Mouse (Mus musculus) adrenal gland, adult 18-20 months (tissue): Measurements from ENCODE around the gene Gm47995. TPM values are rescaled to one million over a fixed set of nuclear protein-coding genes. Genes with fewer than 3 reads are reported as not detected.
"Not testable (repeated sequence)": the region's sequence is repeated elsewhere in the genome, so short reads cannot be mapped to it uniquely, and the experiment has no call there.

ENCODE experiments used
- DNase-seq, 2 experiments: peaks; one replicate each; pipeline ENCODE4 v3.0.0; 2021 to 2022; ENCODE audit warnings: low spot score in 2 of 2
- total RNA-seq, 2 experiments: library from RNA; stranded (reverse); gene quantifications; 1 replicate in 1 of 2; 2 replicates in 1 of 2; pipeline ENCODE4 v1.2.3; 2021

The Gm47995 gene
- total RNA-seq, 2 experiments from 2014 or later, result not detected

- not testable (repeated sequence) for DNase-seq
These were observed 12.1 kb upstream of the Gm47995 start for GRCm38 (mm10) chr1:151186186-151186585.

GRCm38 (mm10) chr1:151186879-151187424 lies 11.3 kb upstream of the Gm47995 start:
- not testable (repeated sequence) for DNase-seq

GRCm38 (mm10) chr1:151188469-151188868 lies 9.8 kb upstream of the Gm47995 start:
- no peak for DNase-seq

- DNase-seq, result not testable (repeated sequence)
These were observed 6.2 kb upstream of the Gm47995 start, which contains the start of gene Gm8947 for GRCm38 (mm10) chr1:151192075-151192474. Gm8947 (plus strand) TSS chr1:151192376.

GRCm38 (mm10) chr1:151192739-151193138 lies 5.5 kb upstream of the Gm47995 start:
- DNase-seq, result not testable (repeated sequence)

- DNase-seq, result not testable (repeated sequence)
These were observed 2.3 kb upstream of the Gm47995 start for GRCm38 (mm10) chr1:151195986-151196385.

GRCm38 (mm10) chr1:151196690-151197089 lies 1.6 kb upstream of the Gm47995 start:
- not testable (repeated sequence) for DNase-seq

GRCm38 (mm10) chr1:151200620-151201019 lies 2.4 kb downstream of the Gm47995 start:
- DNase-seq, result not testable (repeated sequence)

- not testable (repeated sequence) for DNase-seq
These were observed 4.5 kb downstream of the Gm47995 start for GRCm38 (mm10) chr1:151202771-151203170.

- not testable (repeated sequence) for DNase-seq
These were observed 5.6 kb downstream of the Gm47995 start, which contains the start of gene 3110040M04Rik for GRCm38 (mm10) chr1:151203818-151204217. 3110040M04Rik (plus strand) TSS chr1:151204121.

- DNase-seq, result not testable (repeated sequence)
These were observed 10.2 kb downstream of the Gm47995 start for GRCm38 (mm10) chr1:151208493-151208892.

GRCm38 (mm10) chr1:151208944-151209343 lies 10.7 kb downstream of the Gm47995 start:
- DNase-seq, result not testable (repeated sequence)

GRCm38 (mm10) chr1:151209824-151210355 lies 11.6 kb downstream of the Gm47995 start, which contains the start of gene Gm47996:
Gm47996 (plus strand) TSS chr1:151210131.
- DNase-seq, result not testable (repeated sequence)

GRCm38 (mm10) chr1:151211666-151212065 lies 13.4 kb downstream of the Gm47995 start:
- DNase-seq, result not testable (repeated sequence)

- no peak for DNase-seq
These were observed 16.6 kb downstream of the Gm47995 start for GRCm38 (mm10) chr1:151214862-151215261.

GRCm38 (mm10) chr1:151215985-151216384 lies 17.7 kb downstream of the Gm47995 start:
- DNase-seq, result no peak

GRCm38 (mm10) chr1:151216417-151216816 lies 18.2 kb downstream of the Gm47995 start:
- no peak for DNase-seq

- DNase-seq, result no peak
These were observed 20.8 kb downstream of the Gm47995 start for GRCm38 (mm10) chr1:151219045-151219444.

GRCm38 (mm10) chr1:151220098-151220497 lies 21.9 kb downstream of the Gm47995 start:
- DNase-seq, result no peak

GRCm38 (mm10) chr1:151222561-151223267 lies 24.5 kb downstream of the Gm47995 start:
- DNase-seq, result no peak

- DNase-seq, result no peak
These were observed 25.1 kb downstream of the Gm47995 start for GRCm38 (mm10) chr1:151223377-151223776.

- no peak for DNase-seq
These were observed 26.3 kb downstream of the Gm47995 start for GRCm38 (mm10) chr1:151224536-151224935.
